Mouse (Mus musculus) regulatory T cell (primary cell): ENCODE measurements around the gene Fyco1.
"Not testable (repeated sequence)": the region's sequence is repeated elsewhere in the genome, so short reads cannot be mapped to it uniquely, and the experiment has no call there.

Experiments
- in situ Hi-C: fragments of 300-600 bp; cut with MboI, MseI; formaldehyde crosslinking; loops from one replicate; pipeline ENCODE4 v1.15.1; 2025; ENCODE audit warnings: high pct_unique_total_duplicates

The Fyco1 gene

DNA sequence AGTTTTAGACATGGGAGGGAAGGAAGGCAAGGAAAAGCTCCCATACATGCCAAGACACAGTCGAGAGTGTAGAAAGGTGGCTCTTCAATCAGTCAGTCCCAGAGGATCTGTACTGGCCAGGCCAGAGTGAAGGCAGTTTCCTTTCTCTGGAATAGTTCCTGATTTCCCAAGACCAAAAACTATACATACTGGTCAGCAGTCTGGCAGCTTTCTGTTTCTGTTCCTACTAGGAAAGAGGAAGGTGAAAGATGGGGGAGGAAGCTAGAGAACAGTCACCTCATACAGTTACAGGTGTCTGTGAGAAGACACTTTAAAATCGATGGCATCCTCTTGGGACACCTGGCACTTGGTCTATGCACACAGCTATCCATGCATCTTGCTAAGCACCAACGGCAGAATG is 36.3 kb downstream of the Fyco1 start:
- in situ Hi-C loops, result no loop called here

DNA sequence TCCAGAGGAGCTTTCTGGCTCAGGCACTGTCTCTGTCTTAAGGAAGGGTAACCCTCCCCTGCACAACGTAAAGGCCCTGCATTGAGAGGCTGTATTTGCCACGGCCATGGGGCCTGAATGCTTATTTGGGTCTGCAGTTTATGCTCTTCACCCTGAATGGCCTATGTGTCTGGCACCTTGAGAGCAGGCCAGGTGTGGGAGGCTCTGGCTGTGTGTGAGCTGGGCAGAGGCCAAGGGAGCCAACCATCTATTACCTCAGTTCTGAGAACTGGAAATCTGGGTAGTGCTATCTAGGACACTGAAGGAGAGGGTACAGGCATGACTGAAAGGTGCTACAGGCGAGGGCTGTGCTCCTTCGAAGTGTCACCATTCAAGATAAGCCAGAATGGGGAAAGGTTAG is 36.9 kb downstream of the Fyco1 start:
- in situ Hi-C loops, result no loop called here

DNA sequence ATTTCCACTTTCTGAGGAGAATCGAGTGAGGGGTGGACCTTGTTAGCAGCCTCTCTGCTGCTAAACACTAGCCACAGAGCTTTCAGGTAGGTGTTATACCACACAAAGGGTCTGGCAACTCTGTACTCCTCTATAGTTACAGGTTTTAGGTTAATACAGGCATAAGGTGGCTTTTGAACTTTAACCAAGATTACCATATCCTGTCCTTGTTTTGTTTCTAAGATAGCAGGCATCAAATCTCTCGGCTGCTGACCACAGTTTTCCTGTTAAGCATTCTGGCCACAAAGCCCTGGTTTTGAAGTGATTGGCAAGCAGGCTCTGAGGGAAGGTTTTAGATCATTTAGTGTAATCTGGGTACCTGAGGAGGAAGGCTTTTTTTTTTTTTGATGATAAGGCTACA is 37.4 kb downstream of the Fyco1 start:
- in situ Hi-C loops, result no loop called here

GRCm38 (mm10) chr9:123811831-123812230 is 39.9 kb downstream of the Fyco1 start:
- in situ Hi-C loops, result no loop called here

DNA sequence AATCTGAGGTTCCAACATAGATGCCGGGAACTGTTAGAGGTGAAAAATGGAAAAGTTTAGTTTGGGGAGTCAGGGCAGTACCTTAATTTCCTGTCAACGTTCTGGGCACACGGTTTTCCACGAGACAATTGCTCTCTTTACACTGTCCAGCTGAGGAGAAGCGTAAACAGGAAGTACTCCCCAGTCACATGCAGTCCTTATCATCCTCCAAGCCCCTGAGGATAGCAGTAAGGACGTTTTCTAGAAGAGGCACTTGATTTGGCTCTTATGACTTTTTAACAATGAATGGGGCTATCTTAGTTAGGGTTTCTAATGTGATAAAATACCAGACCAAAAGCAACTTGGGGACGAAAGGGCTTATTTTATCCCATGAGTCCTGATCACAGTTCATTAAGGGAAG is 43.1 kb downstream of the Fyco1 start:
- in situ Hi-C loops, result no loop called here

- in situ Hi-C loops, result no loop called here
These were observed 45.4 kb downstream of the Fyco1 start, which contains the start of gene Cxcr6 for GRCm38 (mm10) chr9:123806267-123806666. Gene Cxcr6 (plus strand): TSS chr9:123806475.

DNA sequence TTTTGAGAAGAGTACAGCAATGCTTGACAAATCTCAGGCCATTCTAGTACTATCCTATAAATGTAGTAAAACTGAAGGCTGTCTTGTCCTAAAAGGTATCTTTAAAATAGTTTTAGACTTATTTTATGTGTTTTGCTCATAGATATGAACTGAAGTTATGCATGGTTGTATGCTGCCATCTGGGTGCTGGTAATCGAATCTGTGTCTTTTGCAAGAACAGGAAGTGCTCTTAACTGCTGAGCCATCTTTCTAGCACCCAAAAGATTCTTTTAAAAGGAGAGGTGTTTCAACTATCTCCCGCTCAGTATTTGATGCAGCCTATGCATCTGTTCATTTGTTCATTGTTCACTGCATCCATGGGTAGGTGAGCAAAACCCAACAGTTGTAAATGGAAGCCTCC is 46.5 kb downstream of the Fyco1 start:
- in situ Hi-C loops, result no loop called here

DNA sequence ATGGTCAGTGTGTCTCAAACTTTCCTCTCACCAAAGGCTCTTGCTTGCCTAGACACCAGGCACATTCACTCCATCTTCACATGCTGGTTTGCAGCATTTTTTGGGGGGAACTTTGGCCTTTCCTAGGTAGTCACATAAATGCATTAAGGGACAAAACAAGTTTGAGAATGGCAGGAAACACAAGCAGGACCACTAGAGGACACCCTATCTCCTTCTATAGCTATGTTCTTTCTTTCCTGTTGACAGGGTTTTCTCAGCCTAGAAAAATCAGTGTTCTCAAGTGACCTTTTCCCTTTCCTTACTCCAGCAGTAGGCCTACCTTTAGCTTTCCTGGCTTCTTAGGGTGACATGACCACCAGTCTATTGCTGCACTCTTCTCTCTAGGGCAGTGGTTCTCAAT is 48.8 kb downstream of the Fyco1 start:
- in situ Hi-C loops, result no loop called here

- in situ Hi-C loops, result no loop called here
These were observed 49.3 kb downstream of the Fyco1 start for GRCm38 (mm10) chr9:123802421-123802820.

DNA sequence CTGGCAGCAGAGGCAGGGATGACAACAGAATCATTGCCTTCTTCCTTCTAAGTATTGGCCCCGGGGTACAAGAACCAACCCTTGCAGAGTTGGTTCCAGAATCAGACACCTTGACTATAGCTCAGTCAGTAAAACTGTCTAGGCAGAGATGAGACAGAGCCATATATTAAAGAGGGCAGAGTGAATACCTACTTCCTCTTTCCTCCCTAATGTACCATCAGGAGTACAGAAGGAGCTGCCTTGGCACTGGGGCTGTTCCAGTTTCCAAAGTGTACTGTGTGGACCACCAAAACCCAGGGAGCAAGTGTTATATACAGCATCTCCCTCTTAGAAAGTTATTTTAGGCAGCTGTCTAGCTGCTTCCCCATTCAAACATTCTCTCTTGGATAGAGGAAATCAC is 50.2 kb downstream of the Fyco1 start:
- in situ Hi-C loops, result no loop called here

- in situ Hi-C loops, result no loop called here
These were observed 55.5 kb downstream of the Fyco1 start for GRCm38 (mm10) chr9:123796174-123796573.

- in situ Hi-C loops, result no loop called here
These were observed 62.7 kb downstream of the Fyco1 start for GRCm38 (mm10) chr9:123788855-123789529.

- in situ Hi-C loops, result not testable (repeated sequence)
These were observed 78.4 kb downstream of the Fyco1 start for GRCm38 (mm10) chr9:123773299-123773698.

GRCm38 (mm10) chr9:123769532-123769931 is 82.2 kb downstream of the Fyco1 start:
- in situ Hi-C loops, result loop anchor here (10.0 kb wide), 1 partner anchor 155 kb away; no protein-coding TSS in a partner anchor

DNA sequence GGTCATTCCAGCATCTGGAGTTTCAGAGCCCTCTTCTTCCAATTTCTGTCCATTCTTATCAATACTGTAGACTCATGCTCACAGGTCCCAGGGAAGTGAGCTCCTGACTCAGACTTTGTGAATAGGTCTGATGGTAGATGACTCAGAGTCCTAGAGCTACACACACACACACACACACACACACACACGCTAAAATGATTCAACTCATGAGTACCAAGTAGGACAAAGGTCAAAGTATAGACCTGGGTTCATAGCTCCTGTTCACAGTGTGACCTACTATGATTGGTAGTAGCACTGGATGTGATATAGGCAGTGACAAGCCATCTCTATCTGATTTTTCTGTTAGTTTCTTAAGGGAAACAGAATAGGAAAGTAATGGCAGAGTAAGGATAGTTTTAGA is 83.3 kb downstream of the Fyco1 start:
- in situ Hi-C loops, result loop anchor here (10.0 kb wide), 1 partner anchor 156 kb away; no protein-coding TSS in a partner anchor

- in situ Hi-C loops, result loop anchor here (10.0 kb wide), 1 partner anchor 158 kb away; no protein-coding TSS in a partner anchor
These were observed 84.7 kb downstream of the Fyco1 start for GRCm38 (mm10) chr9:123766996-123767395.

DNA sequence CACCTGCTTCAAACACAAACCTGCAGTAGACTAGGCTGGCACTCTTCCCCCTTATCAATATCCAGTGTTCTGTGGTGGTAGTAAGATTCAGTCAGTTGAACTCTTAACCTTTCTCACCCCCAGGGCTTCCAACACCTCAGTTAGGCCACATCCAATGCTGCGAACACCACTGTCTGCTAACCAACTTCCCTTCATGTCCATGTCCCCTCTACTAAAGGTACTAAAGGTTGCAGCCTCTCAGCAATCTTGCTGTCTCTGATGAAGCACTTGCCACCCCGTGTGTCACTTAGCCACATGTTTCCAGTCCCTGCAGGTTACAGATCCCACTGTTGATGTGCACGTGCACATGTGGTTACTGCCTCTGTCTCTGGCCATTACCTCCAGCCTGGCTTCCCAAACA is 87.9 kb downstream of the Fyco1 start:
- in situ Hi-C loops, result loop anchor here (5.0 to 10.0 kb wide), 2 partner anchors 46 to 161 kb away; partner anchors contain the start of gene Lztfl1

DNA sequence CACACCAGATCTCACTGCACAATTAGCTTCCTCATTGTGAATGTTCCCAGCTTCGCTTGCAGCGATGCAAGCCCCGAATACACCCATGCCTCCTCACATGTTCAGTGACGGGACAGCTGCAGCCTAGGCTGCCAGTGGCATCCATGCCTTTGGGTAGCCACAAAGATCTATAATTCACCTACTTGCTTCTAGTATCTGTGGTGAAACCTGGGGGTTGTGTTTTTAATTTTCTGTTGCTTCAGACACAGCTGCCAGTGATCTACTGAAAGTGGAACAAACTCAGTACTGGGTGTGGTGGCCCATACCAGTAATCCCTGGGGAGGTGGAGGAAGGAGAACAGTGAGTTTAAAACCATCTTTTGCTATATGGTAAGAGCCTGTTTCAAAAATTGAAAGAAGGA is 88.8 kb downstream of the Fyco1 start:
- in situ Hi-C loops, result loop anchor here (5.0 to 10.0 kb wide), 2 partner anchors 46 to 162 kb away; partner anchors contain the start of gene Lztfl1

- in situ Hi-C loops, result loop anchor here (5.0 to 10.0 kb wide), 2 partner anchors 44 to 164 kb away; partner anchors contain the start of gene Lztfl1
These were observed 90.9 kb downstream of the Fyco1 start for GRCm38 (mm10) chr9:123760806-123761205.

DNA sequence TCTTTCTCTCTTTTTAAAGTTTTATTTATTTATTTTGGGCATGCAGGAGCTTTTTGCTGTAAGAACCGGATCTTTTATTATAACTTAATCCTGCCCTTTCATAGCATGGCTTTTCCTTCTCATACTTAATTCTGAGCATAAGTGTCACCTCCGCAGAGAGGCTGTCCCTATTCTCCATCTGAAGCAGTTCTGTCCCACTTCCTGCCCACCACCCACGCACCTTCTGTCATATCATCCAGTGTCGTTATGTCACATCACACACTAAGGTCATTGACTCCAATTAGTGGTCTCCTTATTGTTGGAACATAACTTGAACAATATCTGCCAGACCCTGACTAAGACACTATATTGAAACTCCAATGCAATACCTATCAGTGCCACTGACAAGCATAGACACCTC is 93.1 kb downstream of the Fyco1 start:
- in situ Hi-C loops, result no loop called here

DNA sequence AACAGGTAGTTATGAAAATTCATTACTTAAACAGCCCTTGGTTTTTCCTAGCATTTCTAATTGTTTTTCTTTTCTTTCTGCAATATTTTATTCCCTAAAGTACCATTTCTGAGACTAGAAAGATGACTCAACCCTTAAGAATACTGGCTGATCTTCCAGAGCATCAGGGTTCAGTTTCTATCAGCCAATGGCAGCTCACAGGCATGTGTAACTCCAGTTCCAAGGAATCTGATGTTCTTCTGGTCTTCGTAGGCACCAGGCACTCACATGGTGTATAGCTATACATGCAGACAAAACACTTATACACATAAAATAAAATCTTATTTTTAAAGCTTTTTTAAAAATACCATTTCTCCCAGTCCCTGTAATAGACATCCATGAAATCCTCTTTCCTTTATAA is 93.5 kb downstream of the Fyco1 start:
- in situ Hi-C loops, result no loop called here

- in situ Hi-C loops, result no loop called here
These were observed 94.4 kb downstream of the Fyco1 start for GRCm38 (mm10) chr9:123757326-123757725.

DNA sequence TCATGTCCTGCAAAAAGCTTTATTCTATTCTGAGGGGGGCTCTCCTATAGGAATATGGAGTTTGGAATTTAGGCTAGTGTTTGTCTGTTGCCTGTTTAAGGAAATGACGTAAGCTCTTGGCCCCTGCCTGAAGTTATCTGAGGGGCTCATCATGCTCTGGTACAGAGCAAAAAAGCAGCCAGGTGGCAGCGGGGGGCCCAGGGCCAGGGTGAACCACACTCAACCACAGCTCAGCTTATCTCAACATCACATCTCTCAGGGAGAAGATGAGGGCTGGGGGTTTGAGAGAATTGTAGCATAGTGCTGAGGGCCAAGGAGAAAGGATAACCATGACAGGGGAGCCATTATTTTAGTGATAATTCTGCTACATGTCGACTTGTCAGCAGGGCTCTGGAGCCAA is 94.9 kb downstream of the Fyco1 start:
- in situ Hi-C loops, result no loop called here

- in situ Hi-C loops, result no loop called here
These were observed 97.4 kb downstream of the Fyco1 start for GRCm38 (mm10) chr9:123754333-123754732.
